In genomic region chr6:53738206-53738605, GRCm38 (mm10) we compare ENCODE assay signal across 16 mouse cellular contexts.
"Had no signal": no experiment of that assay in that cellular context is flagged by ENCODE, and none has a peak within 500 bp of the region (broad histone marks: within the 10 kb centered on the region; RNA-seq: fewer than 3 reads in every experiment).

No protein-coding gene starts in this region.

- H3K4me1 ChIP-seq: liver, embryonic 15.5 days; megakaryocyte, embryonic 14.5 days; midbrain, embryonic 13.5 days; midbrain, embryonic 15.5 days; stomach, embryonic 15.5 days had no signal

- H3K9me3 ChIP-seq: liver, embryonic 15.5 days; midbrain, embryonic 13.5 days; midbrain, embryonic 15.5 days; neural tube, embryonic 12.5 days; stomach, embryonic 15.5 days had no signal

- H3K4me3 ChIP-seq: liver, embryonic 15.5 days; megakaryocyte, embryonic 14.5 days; midbrain, embryonic 13.5 days; midbrain, embryonic 15.5 days; neural tube, embryonic 12.5 days; stomach, embryonic 15.5 days had no signal

- ATAC-seq: liver, postnatal 0 days; midbrain, embryonic 13.5 days; midbrain, embryonic 15.5 days had no signal

- H3K36me3 ChIP-seq: liver, embryonic 15.5 days; midbrain, embryonic 13.5 days; midbrain, embryonic 15.5 days; neural tube, embryonic 12.5 days; stomach, embryonic 15.5 days had no signal

- H3K9ac ChIP-seq: liver, embryonic 15.5 days; liver, postnatal 0 days; midbrain, embryonic 13.5 days; midbrain, embryonic 15.5 days; neural tube, embryonic 12.5 days; stomach, embryonic 15.5 days had no signal

- H3K27me3 ChIP-seq: liver, embryonic 15.5 days; megakaryocyte, embryonic 14.5 days; midbrain, embryonic 13.5 days; midbrain, embryonic 15.5 days; neural tube, embryonic 12.5 days; stomach, embryonic 15.5 days had no signal

- DNase-seq: liver, postnatal 0 days; lung, adult 2 months; lung, postnatal 10 days; lung, postnatal 36 days; right cerebral cortex, postnatal 14 days; thymus, adult 2 months; thymus, postnatal 25 days; thymus, postnatal 4 days had no signal

- H3K4me2 ChIP-seq: liver, embryonic 15.5 days; midbrain, embryonic 13.5 days; midbrain, embryonic 15.5 days; neural tube, embryonic 12.5 days; stomach, embryonic 15.5 days had no signal

- H3K27ac ChIP-seq: liver, embryonic 15.5 days; macrophage; midbrain, embryonic 13.5 days; midbrain, embryonic 15.5 days; neural tube, embryonic 12.5 days; stomach, embryonic 15.5 days; stomach, postnatal 0 days had no signal
